Mouse (Mus musculus): ENCODE measurements around the gene Smu1. TPM values are rescaled to one million over a fixed set of nuclear protein-coding genes. Genes with fewer than 3 reads are reported as not detected.

Smu1 gene
- polyA plus RNA-seq, 1 experiment, result 41.9 TPM

- Histone ChIP-seq H3K4me3 (replicated peaks; ENCODE audit: control insufficient read depth, low read depth, low read length) (no peak overlapping the region), H3K4me1 (ENCODE audit: control insufficient read depth, insufficient read depth, low read length) (no peaks in the 10 kb centered on the region), H3K27ac (ENCODE audit: control insufficient read depth, insufficient read depth, low read depth, low read length, poor library complexity) (no peak overlapping the region)
- TF ChIP-seq CTCF (IDR thresholded peaks at IDR 0.05; ENCODE audit: control insufficient read depth, insufficient read depth, low read length), result no peak
- no peak for TF ChIP-seq POLR2A (IDR thresholded peaks at IDR 0.05; ENCODE audit: borderline replicate concordance, control insufficient read depth, low read depth, low read length)
Measured at GRCm38 (mm10) chr4:40794320-40794719, 36.6 kb upstream of the Smu1 start.

GRCm38 (mm10) chr4:40791176-40791575 is 33.5 kb upstream of the Smu1 start:
- H3K4me3 ChIP-seq (replicated peaks; ENCODE audit: control insufficient read depth, low read depth, low read length), result no peak overlapping the region
- 77% methylated on average over 4 of the region's 4 CpGs for WGBS
- no peaks in the 10 kb centered on the region for H3K4me1 ChIP-seq (ENCODE audit: control insufficient read depth, insufficient read depth, low read length)
- H3K27ac ChIP-seq (ENCODE audit: control insufficient read depth, insufficient read depth, low read depth, low read length, poor library complexity), result no peak overlapping the region
- TF ChIP-seq POLR2A (IDR thresholded peaks at IDR 0.05; ENCODE audit: borderline replicate concordance, control insufficient read depth, low read depth, low read length), result no peak
- no peak for TF ChIP-seq CTCF (IDR thresholded peaks at IDR 0.05; ENCODE audit: control insufficient read depth, insufficient read depth, low read length)

GRCm38 (mm10) chr4:40786578-40786977 is 28.9 kb upstream of the Smu1 start:
- TF ChIP-seq CTCF (IDR thresholded peaks at IDR 0.05; ENCODE audit: control insufficient read depth, insufficient read depth, low read length), result no peak
- no peak for TF ChIP-seq POLR2A (IDR thresholded peaks at IDR 0.05; ENCODE audit: borderline replicate concordance, control insufficient read depth, low read depth, low read length)
- no peak overlapping the region for H3K4me3 ChIP-seq (replicated peaks; ENCODE audit: control insufficient read depth, low read depth, low read length)
- no peak overlapping the region for H3K27ac ChIP-seq (ENCODE audit: control insufficient read depth, insufficient read depth, low read depth, low read length, poor library complexity)
- H3K4me1 ChIP-seq (ENCODE audit: control insufficient read depth, insufficient read depth, low read length), result peaks cover 3% of the 10 kb centered on the region; the same call in 1 of the 2 replicates
- 86% methylated on average over 4 of the region's 4 CpGs for WGBS

- Histone ChIP-seq H3K27ac (ENCODE audit: control insufficient read depth, insufficient read depth, low read depth, low read length, poor library complexity) (no peak overlapping the region), H3K4me1 (ENCODE audit: control insufficient read depth, insufficient read depth, low read length) (peaks cover 5% of the 10 kb centered on the region; the same call in 1 of the 2 replicates), H3K4me3 (replicated peaks; ENCODE audit: control insufficient read depth, low read depth, low read length) (no peak overlapping the region)
- WGBS, result 53% methylated on average over 9 of the region's 9 CpGs
- no peak for TF ChIP-seq CTCF (IDR thresholded peaks at IDR 0.05; ENCODE audit: control insufficient read depth, insufficient read depth, low read length)
Measured at GRCm38 (mm10) chr4:40785620-40786166, 28.0 kb upstream of the Smu1 start.

- Histone ChIP-seq H3K4me3 (replicated peaks; ENCODE audit: control insufficient read depth, low read depth, low read length) (no peak overlapping the region), H3K4me1 (ENCODE audit: control insufficient read depth, insufficient read depth, low read length) (peaks cover 5% of the 10 kb centered on the region; the same call in 1 of the 2 replicates), H3K27ac (ENCODE audit: control insufficient read depth, insufficient read depth, low read depth, low read length, poor library complexity) (no peak overlapping the region)
- no peak for TF ChIP-seq POLR2A (IDR thresholded peaks at IDR 0.05; ENCODE audit: borderline replicate concordance, control insufficient read depth, low read depth, low read length)
- TF ChIP-seq CTCF (IDR thresholded peaks at IDR 0.05; ENCODE audit: control insufficient read depth, insufficient read depth, low read length), result no peak
- 26% methylated on average over 10 of the region's 10 CpGs for WGBS
Measured at GRCm38 (mm10) chr4:40784556-40785169, 26.9 kb upstream of the Smu1 start.

- Histone ChIP-seq H3K27ac (ENCODE audit: control insufficient read depth, insufficient read depth, low read depth, low read length, poor library complexity) (no peak overlapping the region), H3K4me1 (ENCODE audit: control insufficient read depth, insufficient read depth, low read length) (peaks cover 5% of the 10 kb centered on the region; the same call in 1 of the 2 replicates), H3K4me3 (replicated peaks; ENCODE audit: control insufficient read depth, low read depth, low read length) (no peak overlapping the region)
- TF ChIP-seq POLR2A (IDR thresholded peaks at IDR 0.05; ENCODE audit: borderline replicate concordance, control insufficient read depth, low read depth, low read length), result no peak
- no peak for TF ChIP-seq CTCF (IDR thresholded peaks at IDR 0.05; ENCODE audit: control insufficient read depth, insufficient read depth, low read length)
- WGBS, result 64% methylated on average over 4 of the region's 4 CpGs
Measured at GRCm38 (mm10) chr4:40783049-40783448, 25.3 kb upstream of the Smu1 start.

GRCm38 (mm10) chr4:40781797-40782495 is 24.2 kb upstream of the Smu1 start:
- peak overlapping the region; percentile 80 for H3K27ac ChIP-seq (ENCODE audit: control insufficient read depth, insufficient read depth, low read depth, low read length, poor library complexity)
- no peak for TF ChIP-seq POLR2A (IDR thresholded peaks at IDR 0.05; ENCODE audit: borderline replicate concordance, control insufficient read depth, low read depth, low read length)
- TF ChIP-seq CTCF (IDR thresholded peaks at IDR 0.05; ENCODE audit: control insufficient read depth, insufficient read depth, low read length), result no peak
- no peak overlapping the region for H3K4me3 ChIP-seq (replicated peaks; ENCODE audit: control insufficient read depth, low read depth, low read length)
- peaks cover 7% of the 10 kb centered on the region for H3K4me1 ChIP-seq (ENCODE audit: control insufficient read depth, insufficient read depth, low read length)
- WGBS, result 7% methylated on average over 8 of the region's 8 CpGs

GRCm38 (mm10) chr4:40781143-40781542 is 23.4 kb upstream of the Smu1 start:
- TF ChIP-seq POLR2A (IDR thresholded peaks at IDR 0.05; ENCODE audit: borderline replicate concordance, control insufficient read depth, low read depth, low read length) (no peak), CTCF (IDR thresholded peaks at IDR 0.05; ENCODE audit: control insufficient read depth, insufficient read depth, low read length) (0 out of 2 replicates have a peak, but pooled peaks have one; percentile 13)
- peaks cover 8% of the 10 kb centered on the region for H3K4me1 ChIP-seq (ENCODE audit: control insufficient read depth, insufficient read depth, low read length)
- under 1% methylated on average over 3 of the region's 3 CpGs for WGBS
- H3K27ac ChIP-seq (ENCODE audit: control insufficient read depth, insufficient read depth, low read depth, low read length, poor library complexity), result no peak overlapping the region
- H3K4me3 ChIP-seq (replicated peaks; ENCODE audit: control insufficient read depth, low read depth, low read length), result no peak overlapping the region

All from bone marrow, adult 2 months (tissue).